Mouse (Mus musculus): Measurements from ENCODE around the gene Cd22.
"Not testable (repeated sequence)": the region's sequence is repeated elsewhere in the genome, so short reads cannot be mapped to it uniquely, and the experiment has no call there.

The Cd22 gene

DNA sequence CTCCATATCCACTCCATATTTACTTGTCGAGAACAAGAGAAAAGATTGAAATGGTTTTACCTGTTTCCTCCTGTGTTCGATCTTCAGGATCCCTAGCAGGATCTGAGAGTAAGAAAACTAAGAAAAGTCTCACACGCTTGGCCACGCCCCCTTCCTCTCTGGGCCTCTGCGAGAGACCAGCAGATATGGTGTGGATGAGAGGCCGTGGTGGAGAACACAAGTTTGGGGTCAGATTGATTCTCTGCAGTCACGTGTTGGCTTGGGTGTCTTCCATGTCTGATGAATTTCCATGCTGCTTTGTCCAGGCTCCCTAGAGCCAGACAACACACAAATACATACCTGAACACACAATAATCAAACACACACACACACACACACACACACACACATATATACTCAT lies at the start of gene Cd22:
Gene Cd22 (minus strand): TSS at position 167 of the 400 bp plus-strand sequence.
- no peak for DNase-seq (ENCODE audit: low spot score)

- not testable (repeated sequence) for DNase-seq (ENCODE audit: low spot score)
These were observed 44.4 kb upstream of the Cd22 start, which contains the start of gene Hamp2 for GRCm38 (mm10) chr7:30924581-30924980. Hamp2 (minus strand) TSS chr7:30924681.

- DNase-seq (ENCODE audit: low spot score) = no peak
These were observed 43.9 kb upstream of the Cd22 start for GRCm38 (mm10) chr7:30924071-30924470.

- not testable (repeated sequence) for DNase-seq (ENCODE audit: low spot score)
These were observed 42.3 kb upstream of the Cd22 start for GRCm38 (mm10) chr7:30922490-30922889.

- no peak for DNase-seq (ENCODE audit: low spot score)
These were observed 40.1 kb upstream of the Cd22 start for GRCm38 (mm10) chr7:30920217-30920616.

GRCm38 (mm10) chr7:30917219-30917618 lies 37.1 kb upstream of the Cd22 start:
- no peak for DNase-seq (ENCODE audit: low spot score)

GRCm38 (mm10) chr7:30916713-30917112 lies 36.6 kb upstream of the Cd22 start:
- no peak for DNase-seq (ENCODE audit: low spot score)

GRCm38 (mm10) chr7:30914732-30915131 lies 34.6 kb upstream of the Cd22 start, which contains the start of gene Mag:
Mag (minus strand) TSS chr7:30914873.
- DNase-seq (ENCODE audit: low spot score) = no peak

DNA sequence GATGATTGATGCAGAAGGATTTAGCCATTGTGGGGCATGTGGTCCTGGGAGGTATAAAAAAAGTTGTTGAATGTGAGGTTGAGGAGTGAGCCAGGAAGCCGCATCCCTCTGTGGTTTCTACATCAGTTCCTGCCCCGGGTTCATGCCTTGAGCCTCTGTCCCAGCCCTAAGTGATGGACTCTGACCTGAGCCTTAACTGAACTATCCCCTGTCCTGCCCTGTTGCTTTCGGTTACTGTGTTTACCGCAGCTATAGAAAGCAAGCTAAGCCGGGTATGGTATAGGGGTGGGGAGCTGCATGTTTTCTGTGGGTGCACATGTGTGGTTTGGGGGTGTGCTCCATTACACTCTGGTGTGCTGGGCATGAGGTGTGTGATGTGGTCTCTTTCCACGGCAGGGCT lies 29.6 kb upstream of the Cd22 start:
- no peak for DNase-seq (ENCODE audit: low spot score)

DNA sequence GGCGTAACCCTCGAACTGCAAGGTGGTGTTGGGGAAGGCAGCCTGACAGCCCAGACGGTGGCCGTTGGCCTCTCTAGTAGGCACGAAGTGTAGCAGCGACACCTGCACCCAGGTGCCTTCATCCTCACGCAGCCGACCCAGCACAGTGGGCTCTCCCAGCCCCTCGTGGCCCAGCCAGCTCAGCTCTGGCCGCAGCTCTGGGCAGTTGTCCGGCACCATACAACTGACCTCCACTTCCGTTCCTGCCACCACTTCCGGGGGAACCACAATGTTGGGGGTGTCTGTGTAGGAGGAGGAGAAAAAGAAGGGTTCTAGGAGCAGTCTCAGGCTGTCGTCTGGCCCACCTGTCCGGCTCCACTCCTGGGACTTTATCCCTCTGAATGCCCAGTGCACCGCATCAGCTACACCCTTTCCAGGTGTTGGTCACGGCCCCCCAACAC lies 28.9 kb upstream of the Cd22 start:
- DNase-seq (ENCODE audit: low spot score) = no peak

DNA sequence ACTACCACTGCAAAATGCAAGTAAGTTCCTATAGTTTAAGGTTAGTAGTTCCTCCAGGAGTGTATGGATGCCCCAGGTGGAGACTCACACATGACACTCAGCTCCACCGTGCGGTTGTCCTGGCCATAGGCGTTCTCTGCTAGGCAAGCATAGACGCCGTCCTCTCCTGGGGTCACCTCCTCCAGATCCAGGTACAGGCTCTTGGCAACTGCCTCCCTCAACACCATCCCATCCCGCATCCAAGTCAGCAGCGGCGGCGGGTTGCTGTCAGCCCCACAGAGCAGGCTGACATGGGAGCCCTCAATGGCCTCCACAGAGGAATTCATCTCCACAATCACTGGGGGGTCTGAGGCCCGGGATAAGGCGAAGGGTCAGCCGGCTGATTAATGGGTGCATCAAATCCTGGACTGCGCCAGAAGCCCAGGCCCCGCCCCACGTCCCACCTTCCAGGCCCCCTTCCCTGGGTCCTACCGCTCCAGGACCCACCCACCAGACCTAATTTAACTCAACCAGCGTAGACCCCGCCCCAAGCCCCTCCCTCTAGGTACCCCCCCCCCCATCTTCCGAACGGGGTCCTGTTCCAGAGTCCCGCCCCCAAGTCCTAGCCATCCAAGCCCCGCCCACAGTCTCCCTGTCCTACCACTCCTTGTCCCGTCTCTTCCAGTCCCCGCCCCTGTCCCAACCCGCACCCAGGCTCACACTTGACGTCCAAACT lies 28.3 kb upstream of the Cd22 start:
- DNase-seq (ENCODE audit: low spot score) = peak; percentile 43

- DNase-seq (ENCODE audit: low spot score) = no peak
These were observed 23.9 kb upstream of the Cd22 start for GRCm38 (mm10) chr7:30904042-30904441.

DNA sequence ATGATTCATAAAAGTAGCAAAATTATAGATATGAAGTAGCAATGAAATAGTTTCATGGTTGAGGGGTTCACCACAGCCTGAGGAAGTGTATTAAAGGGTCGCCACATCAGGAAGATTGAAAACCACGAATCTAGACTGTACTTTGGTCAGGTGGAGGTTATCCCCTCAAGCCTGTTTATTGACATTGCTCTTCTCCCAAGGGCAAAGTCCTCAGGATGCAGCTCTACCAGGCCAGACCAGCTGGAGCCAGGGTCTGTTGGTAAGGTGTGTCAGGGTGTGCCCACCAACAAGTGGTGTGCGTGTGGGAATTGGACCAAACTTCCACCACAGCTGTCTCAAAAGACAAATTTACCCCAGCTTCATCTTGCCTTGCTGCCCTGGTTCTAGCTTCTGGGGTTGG lies 15.1 kb upstream of the Cd22 start:
- no peak for DNase-seq (ENCODE audit: low spot score)

GRCm38 (mm10) chr7:30892515-30892914 lies 12.4 kb upstream of the Cd22 start:
- DNase-seq (ENCODE audit: low spot score) = no peak

DNA sequence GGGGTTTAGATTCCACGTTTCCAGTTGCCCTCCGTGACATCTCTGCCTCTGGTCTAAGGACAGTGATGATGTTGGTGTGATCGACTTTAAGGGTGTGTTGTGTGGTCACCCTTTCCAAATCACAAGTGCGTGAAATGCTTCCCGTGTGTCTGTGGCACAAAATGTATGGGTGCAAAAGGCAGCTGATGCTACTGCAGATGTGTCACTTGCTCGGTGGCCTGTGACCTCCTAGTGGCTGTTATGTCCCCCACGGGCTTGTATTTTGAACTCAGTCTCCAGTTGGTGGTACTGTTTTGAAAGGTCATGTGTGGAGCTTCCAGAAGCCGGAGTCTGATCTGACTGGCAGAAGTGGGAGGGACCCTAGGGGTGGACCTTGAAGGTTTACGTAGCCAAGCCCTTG lies 11.6 kb upstream of the Cd22 start:
- DNase-seq (ENCODE audit: low spot score) = no peak

DNA sequence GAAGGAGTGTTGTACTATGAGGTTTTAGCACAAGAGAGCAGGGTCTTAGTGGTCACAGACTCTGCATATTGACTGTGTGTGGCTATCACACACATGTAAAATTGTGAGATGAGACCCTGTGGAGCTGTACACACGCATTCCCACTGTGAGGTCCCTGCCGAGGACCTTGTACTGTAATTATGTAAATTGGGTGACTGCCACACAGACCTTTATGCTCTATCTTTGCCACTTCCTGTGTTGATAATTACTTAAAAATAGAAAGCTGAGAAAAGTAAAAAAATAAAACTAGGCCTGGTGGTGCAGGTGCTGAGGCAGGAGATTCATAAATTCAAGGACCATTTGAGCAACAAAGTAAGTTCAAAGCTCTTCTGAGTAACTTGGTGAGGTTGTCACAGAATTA lies 10.5 kb upstream of the Cd22 start:
- no peak for DNase-seq (ENCODE audit: low spot score)

GRCm38 (mm10) chr7:30888786-30889185 lies 8.6 kb upstream of the Cd22 start:
- no peak for DNase-seq (ENCODE audit: low spot score)

- DNase-seq (ENCODE audit: low spot score) = peak; percentile 60
These were observed 7.5 kb upstream of the Cd22 start for GRCm38 (mm10) chr7:30887568-30888188.

GRCm38 (mm10) chr7:30886852-30887251 lies 6.7 kb upstream of the Cd22 start:
- no peak for DNase-seq (ENCODE audit: low spot score)

- no peak for DNase-seq (ENCODE audit: low spot score)
These were observed 3.9 kb upstream of the Cd22 start for GRCm38 (mm10) chr7:30884047-30884446.

DNA sequence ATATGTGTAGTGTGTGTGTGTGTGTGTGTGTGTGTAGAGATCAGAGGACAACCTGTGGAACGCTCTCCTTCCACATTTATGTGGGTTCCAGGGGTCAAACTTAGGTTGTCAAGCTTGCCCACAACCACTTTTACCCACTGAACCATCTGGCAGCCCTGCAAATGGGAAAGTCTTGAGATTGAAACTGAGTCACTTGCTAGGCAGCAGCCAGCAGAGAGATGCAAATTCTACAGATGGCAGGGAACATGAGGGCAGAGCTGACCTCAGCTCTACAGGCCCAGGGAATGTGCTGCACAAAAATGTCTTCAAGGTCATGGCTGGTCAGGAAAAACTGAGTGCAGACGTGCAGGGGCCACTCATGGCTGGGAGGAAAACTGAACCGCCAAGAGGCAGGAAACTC lies 1.2 kb upstream of the Cd22 start:
- DNase-seq (ENCODE audit: low spot score) = no peak

GRCm38 (mm10) chr7:30878950-30879349 lies 1.2 kb downstream of the Cd22 start:
- no peak for DNase-seq (ENCODE audit: low spot score)

GRCm38 (mm10) chr7:30873083-30873482 lies 7.1 kb downstream of the Cd22 start:
- DNase-seq (ENCODE audit: low spot score) = peak; percentile 76

DNA sequence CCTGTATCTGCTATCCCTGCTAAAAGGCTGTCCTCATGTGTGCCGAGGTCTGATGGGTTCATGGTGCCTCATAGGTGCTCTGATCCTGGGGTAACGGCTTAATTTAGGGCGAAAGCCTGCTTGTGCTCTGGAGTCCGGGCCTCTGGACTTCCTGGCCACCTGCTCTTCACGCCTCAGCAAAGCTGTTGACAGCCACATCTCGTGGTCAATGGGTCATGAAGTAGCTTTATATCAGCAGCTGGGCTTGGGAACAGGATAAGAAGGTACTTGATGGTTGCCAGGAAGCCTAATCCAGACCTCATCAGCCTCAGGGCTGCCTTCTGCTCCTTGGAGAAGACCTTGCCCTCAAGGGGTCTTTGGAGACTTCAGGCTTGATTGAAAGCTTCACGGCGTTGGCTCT lies 16.8 kb downstream of the Cd22 start:
- no peak for DNase-seq (ENCODE audit: low spot score)

Data from lung, postnatal 25 days (tissue).